ENCODE assay signal across 8 mouse cellular contexts in the genomic region with DNA sequence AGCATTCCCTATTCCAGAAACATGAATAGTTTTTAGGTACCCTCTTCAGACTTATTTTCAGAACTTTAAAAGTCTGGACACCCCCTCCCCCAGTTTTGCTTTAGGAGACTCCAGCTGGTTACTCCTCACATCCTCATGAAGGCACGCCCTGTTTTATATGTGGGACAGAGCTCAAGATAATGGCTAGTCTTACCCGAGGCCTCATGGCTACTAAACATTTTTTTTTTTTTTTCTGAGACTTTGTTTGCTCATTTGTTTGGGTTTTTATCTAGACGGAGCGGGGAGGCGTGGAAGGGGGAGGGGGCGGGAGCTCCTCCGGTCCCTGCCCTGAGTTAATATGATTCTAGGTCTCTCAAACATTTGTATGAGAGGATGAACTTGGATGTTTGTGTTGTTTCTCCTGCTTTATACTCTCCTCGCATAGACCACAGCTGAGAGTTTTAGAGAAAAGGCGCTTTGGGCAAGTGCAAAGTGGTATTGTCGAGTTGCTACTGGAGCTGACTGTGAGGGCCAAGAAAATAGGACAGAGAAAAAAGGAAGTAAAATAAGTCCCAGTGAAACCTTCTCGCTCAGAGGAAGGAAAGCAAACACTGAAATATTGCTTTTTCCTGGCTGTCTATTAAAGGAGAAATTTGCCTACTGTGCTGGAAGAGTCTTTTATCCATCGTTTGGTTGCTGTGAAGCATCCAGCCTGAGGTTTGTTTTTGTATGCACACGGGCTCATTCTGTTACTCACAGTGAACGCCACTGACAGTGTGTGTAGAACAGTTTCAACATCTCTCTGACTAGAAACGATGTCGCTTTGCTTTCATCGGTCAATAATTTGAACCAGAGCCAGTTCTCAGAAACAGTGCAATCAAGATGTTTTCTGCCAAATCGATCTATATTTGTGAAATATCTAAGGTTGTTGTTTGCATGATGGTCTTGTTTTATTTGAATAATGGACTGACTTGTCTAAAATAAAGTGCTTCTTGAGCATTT. TPM values are rescaled to one million over a fixed set of nuclear protein-coding genes. Genes with fewer than 3 reads are reported as not detected.
DNase-seq lines count a peak whose midpoint lies in the region; ATAC-seq and TF ChIP-seq lines count a peak whose summit lies in the region.

No protein-coding gene starts in this region.

- peak overlapping the region; percentile 13 for H3K4me2 ChIP-seq in hindbrain, postnatal 0 days (ENCODE audit: low read depth, low read length)
- H3K4me2 ChIP-seq in midbrain, embryonic 16.5 days (ENCODE audit: low read length) = peak overlapping the region; percentile 34

- TF ChIP-seq CTCF in layer of hippocampus, adult 2 months (conservative IDR thresholded peaks at IDR 0.05) = no peak
- no peak for TF ChIP-seq CTCF in hindbrain, postnatal 0 days (IDR thresholded peaks at IDR 0.05; ENCODE audit: low read depth)

- no peaks in the 10 kb centered on the region for H3K9me3 ChIP-seq in hindbrain, postnatal 0 days (ENCODE audit: low read length)
- H3K9me3 ChIP-seq in midbrain, embryonic 16.5 days (replicated peaks; ENCODE audit: control insufficient read depth, low read length, poor library complexity, severe bottlenecking) = no peaks in the 10 kb centered on the region
- H3K9me3 ChIP-seq in limb, embryonic 10.5 days (replicated peaks) = no peaks in the 10 kb centered on the region

- no peaks in the 10 kb centered on the region for H3K27me3 ChIP-seq in hindbrain, postnatal 0 days (ENCODE audit: insufficient read depth, low read length)
- no peaks in the 10 kb centered on the region for H3K27me3 ChIP-seq in midbrain, embryonic 16.5 days (ENCODE audit: control insufficient read depth, insufficient read depth, low read depth, low read length)
- H3K27me3 ChIP-seq in limb, embryonic 10.5 days (ENCODE audit: low read depth, poor library complexity, severe bottlenecking) = no peaks in the 10 kb centered on the region

- no peaks in the 10 kb centered on the region for H3K4me1 ChIP-seq in hindbrain, postnatal 0 days (ENCODE audit: insufficient read depth, low read length)
- H3K4me1 ChIP-seq in midbrain, embryonic 16.5 days (ENCODE audit: control insufficient read depth, insufficient read depth, low read length) = no peaks in the 10 kb centered on the region
- H3K4me1 ChIP-seq in limb, embryonic 10.5 days = peaks cover 7% of the 10 kb centered on the region

- peak; percentile 72; the same call in 1 of the 2 replicates for ATAC-seq in hindbrain, postnatal 0 days
- ATAC-seq in midbrain, embryonic 16.5 days = 0 out of 2 replicates have a peak, but pooled peaks have one; percentile 45

- H3K4me3 ChIP-seq in layer of hippocampus, adult 2 months = peak overlapping the region; percentile 20; the same call in 1 of the 2 replicates
- H3K4me3 ChIP-seq in hindbrain, postnatal 0 days (ENCODE audit: low read length) = no peak overlapping the region
- H3K4me3 ChIP-seq in midbrain, embryonic 16.5 days (ENCODE audit: low read depth, low read length) = no peak overlapping the region
- no peak overlapping the region for H3K4me3 ChIP-seq in limb, embryonic 10.5 days

- no peak overlapping the region for H3K9ac ChIP-seq in hindbrain, postnatal 0 days (replicated peaks; ENCODE audit: low read length)
- no peak overlapping the region for H3K9ac ChIP-seq in midbrain, embryonic 16.5 days (ENCODE audit: low read depth, low read length)

- DNase-seq in cerebellum, adult 11-12 months = peak; percentile 8
- no peak for DNase-seq in cerebellum, postnatal 4 days (ENCODE audit: low spot score in 2 of 2)
- peak in 1 of 2 experiments; percentile 61 for DNase-seq in layer of hippocampus, adult 2 months (ENCODE audit: low spot score in 2 of 2)
- DNase-seq in layer of hippocampus, adult 9-10 months (ENCODE audit: low spot score) = no peak
- DNase-seq in hindbrain, postnatal 0 days (ENCODE audit: low spot score) = peak; percentile 47
- no peak for DNase-seq in left cerebral cortex, postnatal 14 days (ENCODE audit: low spot score in 2 of 2)
- no peak for DNase-seq in limb, embryonic 10.5 days (ENCODE audit: low spot score)

- H3K27ac ChIP-seq in layer of hippocampus, adult 2 months = peak overlapping the region; percentile 90
- peak overlapping the region; percentile 17 for H3K27ac ChIP-seq in hindbrain, postnatal 0 days
- peak overlapping the region; percentile 46 for H3K27ac ChIP-seq in midbrain, embryonic 16.5 days (ENCODE audit: low read length)
- H3K27ac ChIP-seq in limb, embryonic 10.5 days = no peak overlapping the region

- intact Hi-C loops in left cerebral cortex, postnatal 14 days (cut with DNase I) = no loop called here

- WGBS in hindbrain, postnatal 0 days = 32% methylated on average over 18 of the region's 18 CpGs
- 48% methylated on average over 18 of the region's 18 CpGs for WGBS in midbrain, embryonic 16.5 days
- 73% methylated on average over 18 of the region's 18 CpGs for whole genome bisulfite sequencing in limb, embryonic 10.5 days

- no peaks in the 10 kb centered on the region for H3K36me3 ChIP-seq in hindbrain, postnatal 0 days (ENCODE audit: insufficient read depth, low read length)
- no peaks in the 10 kb centered on the region for H3K36me3 ChIP-seq in midbrain, embryonic 16.5 days (ENCODE audit: control insufficient read depth, insufficient read depth, low read length)
- no peaks in the 10 kb centered on the region for H3K36me3 ChIP-seq in limb, embryonic 10.5 days

RNA-seq across cellular contexts. Expression of a gene that starts 29.5 kb away (rescaled TPM):
- total RNA-seq in layer of hippocampus, adult 2 months (2021) = 100 to 1,000 TPM; 127 to 140 TPM
- 54.7 and 55.1 TPM in 2 replicates for total RNA-seq in hindbrain, postnatal 0 days (2014; rRNA removed)
- polyA plus RNA-seq in hindbrain, postnatal 0 days (2015; fragmentation: Nextera tagmentation; extraction: Ambion mirVana) = 35.6 and 35.7 TPM in 2 replicates
- 35.0 and 36.4 TPM in 2 replicates for polyA plus RNA-seq in midbrain, embryonic 16.5 days (2015; fragmentation: Nextera tagmentation; extraction: Ambion mirVana)
- 100 to 1,000 TPM; 121 to 124 TPM for total RNA-seq in left cerebral cortex, postnatal 14 days (2021)
- 37.5 and 45.9 TPM in 2 replicates for polyA plus RNA-seq in limb, embryonic 10.5 days (2016; fragmentation: Nextera tagmentation; extraction: Ambion mirVana)

Comparison
In these comparisons a context has a peak if more than half of its experiments do, and no peak if none do; other contexts are left out.
1. DNase-seq: peak in cerebellum, adult 11-12 months (single experiment) and hindbrain, postnatal 0 days (single experiment); none in cerebellum, postnatal 4 days (0 of 2), layer of hippocampus, adult 9-10 months (single experiment), left cerebral cortex, postnatal 14 days (0 of 2) and limb, embryonic 10.5 days (single experiment).